Mouse (Mus musculus) frontal cortex, postnatal 36 days (tissue): ENCODE measurements around the gene Dnah8.
"Not testable (repeated sequence)": the region's sequence is repeated elsewhere in the genome, so short reads cannot be mapped to it uniquely, and the experiment has no call there.

ENCODE experiments used
- DNase-seq, 2 experiments: peaks; one replicate each; pipeline ENCODE4 v3.0.0; 2022; ENCODE audit warnings: low spot score in 2 of 2

The Dnah8 gene

DNA sequence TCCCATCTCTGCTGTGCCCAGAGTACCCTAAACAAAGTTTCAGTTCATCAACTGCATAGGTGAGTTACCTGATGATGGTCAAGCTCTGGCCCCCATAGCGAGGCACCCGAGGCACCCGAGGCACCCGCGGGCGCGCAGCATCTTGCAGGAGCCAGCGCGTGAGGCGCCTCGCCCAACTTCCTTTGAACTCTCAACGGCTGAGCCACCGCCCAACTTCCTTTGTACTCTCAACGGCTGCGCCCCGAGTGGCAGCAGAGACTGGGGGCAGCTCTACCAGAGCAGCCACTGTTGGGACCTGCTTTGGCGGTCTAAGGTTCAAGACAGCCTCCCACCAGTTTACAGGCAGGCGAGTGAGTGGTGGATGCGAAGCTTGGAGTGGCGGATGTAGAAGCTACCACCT is at the start of gene Dnah8:
Dnah8 (plus strand) TSS at position 223 of the 400 bp plus-strand sequence.
- not testable (repeated sequence) for DNase-seq

DNA sequence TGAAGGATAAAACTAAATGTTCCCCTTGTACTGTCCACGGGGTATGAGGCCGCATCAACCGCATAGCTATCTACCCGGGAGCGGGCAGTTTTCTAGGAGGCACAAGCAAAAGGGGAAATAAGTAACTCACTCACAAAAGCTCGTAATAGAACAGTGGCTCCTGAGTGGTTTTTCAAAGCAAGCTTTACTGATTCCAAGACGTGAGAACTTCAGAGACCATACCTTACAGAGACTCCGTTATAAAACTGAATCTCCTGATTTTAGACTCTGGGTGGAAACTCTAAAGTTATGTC is 49.4 kb upstream of the Dnah8 start:
- DNase-seq: no peak

DNA sequence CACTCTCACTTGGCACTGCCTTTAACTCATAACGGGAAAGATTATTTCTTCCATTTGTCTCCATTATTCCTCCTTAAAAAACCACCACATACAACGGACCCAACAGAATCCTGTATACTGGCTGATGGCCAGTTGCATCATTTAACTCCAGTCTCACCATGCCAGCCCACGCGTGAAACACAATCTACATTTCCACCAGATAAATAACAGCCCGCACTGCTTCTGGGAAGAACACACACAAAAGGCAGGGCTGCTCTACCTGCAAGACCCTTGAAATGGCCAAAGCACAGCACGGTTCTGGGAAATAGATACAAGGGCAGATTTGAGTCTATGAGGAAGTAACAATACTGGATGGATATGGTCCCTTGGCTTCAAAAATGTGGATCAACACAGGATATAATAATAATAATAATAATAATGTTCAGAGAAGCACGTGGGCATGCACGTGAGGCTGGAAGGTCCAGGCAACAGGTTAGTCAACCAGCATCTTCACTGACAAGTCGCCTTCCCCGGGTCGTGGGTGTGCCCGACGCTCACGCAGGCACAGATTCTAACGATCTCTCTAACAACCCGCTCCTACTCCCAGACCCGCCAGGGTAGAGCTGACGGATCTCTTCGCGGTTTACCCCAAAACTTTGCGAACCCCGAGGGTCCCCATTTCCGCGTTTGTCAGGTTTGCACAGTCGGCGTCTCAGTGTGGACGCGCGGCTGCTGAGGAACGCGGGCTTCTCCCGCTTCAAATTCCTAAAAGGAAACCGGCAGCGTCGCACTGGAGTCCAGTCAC is 48.8 kb upstream of the Dnah8 start:
- peak; percentile 64 for DNase-seq

DNA sequence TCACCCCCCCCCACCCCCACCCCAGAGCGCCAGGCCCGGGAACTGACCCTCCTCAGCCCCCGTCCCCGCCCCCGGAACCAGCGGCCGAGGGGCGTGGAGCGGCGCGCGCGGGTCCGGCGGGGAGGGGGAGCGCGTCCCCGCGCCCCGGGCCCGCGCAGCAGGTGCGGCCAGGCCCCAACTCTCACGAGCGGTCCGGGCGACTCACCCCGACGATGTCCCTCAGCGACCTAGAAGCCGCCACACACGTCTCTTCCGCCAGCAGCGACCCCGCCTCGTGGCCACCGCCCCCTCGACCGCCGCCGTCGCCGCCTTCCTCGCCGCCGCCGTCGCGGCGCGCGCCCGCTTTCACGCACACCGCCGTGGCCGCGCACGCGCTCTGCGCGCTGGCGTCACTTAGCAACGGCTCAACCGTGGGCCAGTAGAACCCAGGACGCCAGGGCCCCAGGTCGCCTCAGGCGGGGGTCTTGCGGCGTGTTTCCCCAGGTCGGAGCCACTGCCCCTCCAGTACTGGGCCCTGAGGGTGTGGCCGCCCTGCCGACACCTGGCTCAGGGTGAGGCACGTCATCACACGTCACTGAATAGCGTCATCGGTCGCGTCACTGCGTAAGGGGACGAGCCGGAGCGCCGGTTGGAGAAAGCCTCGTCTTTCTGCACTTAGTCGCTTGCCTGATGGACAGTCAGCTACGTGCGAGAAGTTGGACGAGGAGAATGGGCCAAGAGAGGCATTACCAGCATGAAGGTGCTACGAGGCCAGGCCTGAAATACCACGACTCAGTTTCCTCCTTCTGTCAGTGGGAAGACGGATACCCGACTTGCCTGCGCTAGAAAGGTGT is 48.0 kb upstream of the Dnah8 start, which contains the start of gene Btbd9:
Btbd9 (minus strand) TSS at position 548 of the 833 bp plus-strand sequence.
- peak; percentile 98 to 100 for DNase-seq

DNA sequence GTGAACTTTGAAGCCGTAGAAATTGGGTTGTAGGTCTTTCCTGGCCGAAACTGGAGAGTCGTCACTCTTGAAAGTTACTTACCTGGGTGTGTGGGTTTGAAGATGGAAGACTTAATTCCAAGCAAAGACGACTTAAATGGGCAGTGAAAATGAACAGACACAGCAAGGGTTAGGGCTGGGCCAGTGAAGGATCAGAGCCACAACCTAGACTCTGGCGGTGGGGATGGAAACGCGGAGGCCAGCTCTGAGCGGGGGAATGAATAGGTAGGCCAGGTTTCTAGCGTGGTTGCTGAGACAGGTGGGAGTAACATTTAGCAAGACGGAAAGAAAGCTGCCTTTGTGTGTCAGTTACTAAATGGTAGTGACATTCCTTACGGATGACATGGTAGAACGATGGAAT is 47.2 kb upstream of the Dnah8 start:
- DNase-seq: no peak

DNA sequence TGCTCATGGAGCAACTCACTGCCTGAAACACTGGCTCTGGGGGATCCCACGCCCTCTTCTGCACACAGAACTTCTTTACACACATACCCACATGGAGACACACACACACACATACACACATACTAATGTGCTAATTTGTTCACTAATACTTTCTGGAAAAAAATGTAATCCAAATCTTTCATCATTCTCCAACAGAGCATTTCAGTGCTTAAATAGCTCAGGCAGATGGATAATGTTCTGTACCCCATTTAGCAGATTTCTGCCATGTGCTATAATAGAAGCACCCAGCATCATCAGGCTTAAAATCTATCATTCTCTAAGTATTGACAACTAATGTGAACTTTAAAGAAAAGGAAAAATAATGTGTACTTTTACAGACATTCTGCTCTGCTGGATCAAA is 43.4 kb upstream of the Dnah8 start:
- no peak for DNase-seq

DNA sequence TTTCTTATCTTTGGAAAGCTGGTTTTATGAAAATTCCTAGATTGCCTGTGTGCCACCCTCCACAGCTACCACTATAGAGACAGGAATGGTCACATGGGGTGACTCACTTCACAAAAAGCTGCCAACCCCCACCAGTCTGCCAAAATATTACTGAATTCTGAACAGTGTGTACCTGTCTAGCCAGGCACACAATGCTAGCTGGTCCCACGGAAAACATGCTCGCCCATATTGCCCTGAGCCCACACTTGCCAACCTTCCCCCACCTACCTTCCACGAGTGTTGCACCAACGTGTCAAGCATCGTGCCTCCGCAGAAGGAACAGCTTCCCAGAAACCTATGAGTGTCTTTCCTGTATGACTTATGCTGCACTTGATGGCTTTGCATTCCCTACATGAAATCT is 43.0 kb upstream of the Dnah8 start:
- DNase-seq: peak; percentile 57 to 79

DNA sequence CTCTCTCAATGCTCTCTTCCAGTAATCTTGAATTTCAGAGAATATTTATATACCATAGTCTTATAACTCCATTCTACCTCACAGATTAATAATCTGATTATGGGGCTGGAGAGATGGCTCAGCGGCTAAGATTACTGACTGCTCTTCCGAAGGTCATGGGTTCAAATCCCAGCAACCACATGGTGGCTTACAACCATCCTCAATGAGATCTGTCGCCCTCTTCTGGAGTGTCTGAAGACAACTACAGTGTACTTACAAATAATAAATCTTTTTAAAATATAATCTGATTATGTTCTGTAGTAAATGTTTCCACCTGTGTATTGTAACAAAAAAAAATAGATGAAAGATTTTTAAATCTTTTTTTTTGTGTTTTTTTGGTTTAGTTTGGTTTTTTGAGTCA is 41.8 kb upstream of the Dnah8 start:
- DNase-seq: no peak

DNA sequence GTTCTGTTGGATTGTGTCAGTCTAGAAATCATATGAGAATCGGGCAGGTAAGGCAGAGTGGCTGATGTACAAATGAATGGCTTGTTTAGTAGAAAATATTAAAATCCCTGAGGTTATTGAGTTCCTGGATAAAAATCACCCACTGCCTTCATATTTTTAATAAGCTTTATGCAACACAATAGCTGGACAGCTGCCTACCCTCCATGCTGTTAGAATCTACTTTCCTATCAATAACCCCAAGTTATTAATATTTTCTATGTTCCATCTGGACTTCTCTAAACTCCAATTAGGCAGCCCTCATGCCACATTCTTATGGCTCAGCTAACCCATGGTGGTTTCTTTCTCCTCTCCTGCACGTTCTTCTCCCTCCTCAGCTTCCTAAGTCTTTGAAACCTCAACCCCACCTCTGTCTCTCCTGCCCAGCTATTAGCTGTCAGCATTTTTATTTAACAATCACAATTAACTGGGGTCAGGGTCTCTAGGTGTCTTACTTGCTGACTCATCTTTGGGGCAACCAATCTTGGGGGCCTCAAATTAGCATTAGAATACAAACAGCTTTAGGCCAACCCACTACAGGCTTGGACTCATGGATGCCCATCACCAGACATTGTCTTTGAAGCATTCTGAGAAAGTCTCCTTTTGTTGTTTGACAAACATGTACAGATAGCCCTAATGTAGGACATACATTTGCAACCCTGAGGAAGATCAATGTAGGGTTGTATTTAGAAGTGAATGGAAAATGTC is 40.7 kb upstream of the Dnah8 start:
- no peak for DNase-seq

DNA sequence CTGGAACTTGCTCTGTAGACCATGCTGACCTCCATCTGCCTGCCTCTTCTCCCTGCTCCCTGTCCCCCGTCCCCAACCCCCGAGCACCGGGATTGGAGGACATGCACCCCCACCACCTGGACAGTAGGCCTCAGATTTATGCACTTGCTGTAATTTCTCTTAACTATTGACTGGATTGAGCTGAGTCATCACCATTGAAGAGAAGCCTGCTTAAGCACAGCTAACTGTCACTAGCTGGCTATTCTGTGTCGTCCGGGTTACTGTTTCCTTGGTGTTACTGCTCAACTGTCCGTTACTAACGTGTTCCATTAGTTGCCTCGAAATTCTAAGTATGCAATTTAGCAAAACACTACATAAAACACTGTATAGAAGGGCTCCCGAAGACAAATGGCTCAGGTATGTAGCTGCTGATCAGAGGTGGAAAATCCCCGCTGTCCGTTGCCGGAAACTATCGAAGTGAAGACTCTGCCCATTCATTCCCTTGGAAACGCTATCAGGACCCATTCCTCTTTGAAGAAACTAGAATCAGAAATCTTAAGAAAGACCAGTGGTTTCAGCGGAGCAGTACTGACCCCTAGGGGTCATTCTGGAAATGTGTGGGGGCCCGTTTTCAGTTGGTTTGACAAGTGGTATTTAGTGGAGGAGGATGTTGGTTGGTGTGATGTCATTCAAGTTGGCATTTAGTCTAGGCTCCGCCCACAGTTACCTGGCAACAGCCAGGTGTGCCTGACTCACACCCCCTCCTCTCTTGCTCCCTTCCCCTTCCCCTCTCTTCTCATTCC is 33.5 kb upstream of the Dnah8 start:
- peak; percentile 64 to 79 for DNase-seq

DNA sequence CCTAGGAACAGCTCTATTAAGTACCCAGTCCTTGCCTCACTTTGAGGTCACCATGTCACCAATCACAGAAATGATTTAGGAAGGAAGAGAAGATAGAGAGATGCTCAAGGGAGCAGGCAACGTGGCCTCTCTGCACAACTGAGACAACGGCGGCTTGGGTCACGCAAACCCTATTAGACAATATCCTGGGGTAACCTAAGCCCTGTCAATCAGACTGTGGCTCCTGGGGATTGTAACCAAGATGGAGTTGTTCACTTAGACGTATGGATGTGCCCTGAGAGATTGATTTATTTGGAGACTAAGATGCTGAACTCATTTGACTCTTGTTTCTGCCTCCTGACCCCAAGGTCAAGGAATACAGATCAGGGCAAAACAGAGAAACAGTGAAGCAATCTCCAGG is 29.7 kb upstream of the Dnah8 start:
- no peak for DNase-seq

DNA sequence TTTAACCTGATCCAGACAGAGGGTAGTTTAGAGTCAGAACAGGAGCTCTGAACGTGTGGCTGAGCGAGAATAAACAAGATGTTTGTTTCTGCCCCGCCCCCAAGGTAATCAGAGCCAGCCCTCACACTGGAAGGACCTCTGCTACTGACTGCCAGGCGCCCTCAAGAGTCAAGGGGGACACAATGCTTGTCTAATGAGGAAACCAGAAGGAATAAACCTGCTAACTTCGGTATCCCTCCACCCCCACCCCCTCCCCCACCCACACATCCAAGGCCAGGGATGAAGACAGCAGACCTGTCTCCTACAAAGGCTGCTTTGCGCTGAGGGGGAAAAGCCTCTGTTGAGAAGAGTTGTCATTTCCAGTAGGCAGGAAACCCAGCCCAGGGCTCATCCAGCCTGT is 29.3 kb upstream of the Dnah8 start:
- DNase-seq: no peak

DNA sequence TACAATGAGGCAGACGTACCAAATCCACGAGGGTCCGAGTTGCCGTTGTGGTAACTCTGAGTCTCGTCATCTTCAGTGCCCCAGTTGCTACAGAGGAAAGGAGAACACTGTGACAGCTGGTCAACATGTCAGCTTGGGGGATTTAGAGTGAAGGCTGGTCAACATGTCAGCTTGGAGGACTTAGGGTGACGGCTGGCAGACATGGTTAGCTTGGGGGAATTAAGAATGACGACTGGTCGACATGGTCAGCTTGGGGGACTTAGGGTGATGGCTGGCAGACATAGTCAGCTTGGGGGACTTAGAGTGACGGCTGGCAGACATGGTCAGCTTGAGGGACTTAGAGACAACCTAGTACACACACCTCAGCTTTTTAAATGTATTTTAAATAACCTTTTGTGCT is 26.4 kb upstream of the Dnah8 start:
- no peak for DNase-seq

DNA sequence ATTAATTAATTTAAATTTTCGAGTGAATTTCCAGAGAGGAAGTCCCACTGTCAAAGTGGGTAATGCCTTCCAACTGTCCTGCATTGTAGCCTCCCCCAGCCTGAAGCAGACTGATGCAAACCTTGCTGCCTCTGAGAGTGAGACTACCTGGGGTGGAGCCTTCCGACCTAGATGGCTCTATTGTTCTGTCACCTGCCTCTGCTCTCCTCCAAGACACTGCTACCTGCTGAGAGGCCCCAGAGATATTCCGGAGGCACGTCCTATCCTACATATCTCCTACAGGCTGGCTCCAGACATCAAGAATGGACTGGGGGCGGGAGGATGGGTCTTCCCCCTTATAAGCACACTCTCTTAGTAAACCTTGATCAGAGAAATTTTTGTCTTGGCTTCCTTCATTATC is 25.9 kb upstream of the Dnah8 start:
- no peak for DNase-seq

DNA sequence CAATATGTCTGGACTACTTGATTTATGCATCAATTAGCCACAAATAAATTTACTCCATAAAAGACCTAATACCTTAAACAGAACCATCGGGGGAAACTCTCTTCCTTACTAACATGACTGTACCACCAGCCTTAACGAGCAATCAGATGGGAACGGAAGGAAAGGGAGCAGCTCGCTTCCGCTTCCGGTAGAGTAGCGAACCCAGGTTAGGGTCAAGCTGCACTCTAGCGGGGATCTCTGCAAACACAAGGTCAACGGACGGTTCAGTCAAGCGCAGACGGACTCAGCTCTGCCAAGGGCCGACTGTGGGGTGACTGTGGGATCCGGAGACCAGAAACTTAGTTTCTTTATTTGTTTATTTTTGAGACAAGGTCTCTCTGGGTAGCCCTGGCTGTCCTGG is 22.0 kb upstream of the Dnah8 start:
- no peak for DNase-seq

DNA sequence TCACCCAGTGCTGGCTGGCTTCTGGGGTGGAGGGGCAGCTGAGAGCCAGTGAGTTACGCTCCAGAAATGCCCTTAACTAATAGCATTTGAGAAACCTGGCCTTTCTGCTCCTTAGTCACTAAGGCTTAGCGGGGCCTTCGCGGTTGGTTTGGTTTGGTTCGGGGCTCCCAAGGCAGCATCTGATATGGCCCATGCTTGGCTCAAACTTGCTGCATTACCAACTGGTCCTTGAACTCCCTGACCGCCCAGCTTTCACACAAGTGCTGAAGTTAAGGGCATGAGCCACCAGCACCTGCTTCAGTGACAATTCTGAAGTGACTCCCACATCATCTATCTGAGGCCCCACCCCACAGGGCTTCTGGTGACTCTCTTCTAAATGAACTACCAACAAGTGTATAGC is 19.9 kb upstream of the Dnah8 start:
- no peak for DNase-seq

DNA sequence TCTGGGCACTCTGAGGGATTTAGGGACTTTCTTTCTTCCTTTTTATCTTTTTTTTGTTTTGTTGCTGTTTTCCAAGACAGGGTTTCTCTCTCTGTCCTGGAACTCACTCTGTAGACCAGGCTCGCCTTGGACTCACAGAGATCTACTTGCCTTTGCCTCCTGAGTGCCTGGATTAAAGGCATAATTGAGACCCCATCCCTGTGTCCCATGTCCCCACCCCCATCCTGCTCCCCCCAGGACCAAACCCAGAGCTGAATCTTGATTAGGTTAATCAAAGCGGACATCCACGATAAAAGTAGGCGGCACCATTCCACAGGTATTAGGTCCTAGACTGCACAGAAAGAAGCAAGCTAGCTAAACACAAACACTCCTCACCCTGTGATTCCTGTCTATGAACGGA is 19.2 kb upstream of the Dnah8 start:
- no peak for DNase-seq

DNA sequence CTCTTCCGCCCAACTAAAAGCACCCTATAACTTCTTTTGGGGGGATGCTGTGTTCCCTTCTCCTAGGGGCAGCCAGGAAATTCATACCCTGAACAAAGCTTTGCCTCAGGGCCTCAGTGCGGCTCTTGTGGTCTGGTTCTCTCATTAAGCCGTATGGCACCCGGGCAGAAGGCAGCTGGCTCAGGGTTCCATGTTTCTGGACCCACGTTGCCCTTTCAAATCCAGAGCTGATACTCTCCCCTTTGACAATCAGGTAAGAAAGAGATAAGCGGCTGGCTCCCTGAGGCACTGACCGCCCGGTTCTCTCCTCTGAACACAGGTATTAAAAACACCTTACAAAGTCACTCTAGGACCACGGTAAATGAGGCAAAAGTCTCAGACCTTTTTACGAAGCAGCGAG is 17.9 kb upstream of the Dnah8 start:
- DNase-seq: no peak

DNA sequence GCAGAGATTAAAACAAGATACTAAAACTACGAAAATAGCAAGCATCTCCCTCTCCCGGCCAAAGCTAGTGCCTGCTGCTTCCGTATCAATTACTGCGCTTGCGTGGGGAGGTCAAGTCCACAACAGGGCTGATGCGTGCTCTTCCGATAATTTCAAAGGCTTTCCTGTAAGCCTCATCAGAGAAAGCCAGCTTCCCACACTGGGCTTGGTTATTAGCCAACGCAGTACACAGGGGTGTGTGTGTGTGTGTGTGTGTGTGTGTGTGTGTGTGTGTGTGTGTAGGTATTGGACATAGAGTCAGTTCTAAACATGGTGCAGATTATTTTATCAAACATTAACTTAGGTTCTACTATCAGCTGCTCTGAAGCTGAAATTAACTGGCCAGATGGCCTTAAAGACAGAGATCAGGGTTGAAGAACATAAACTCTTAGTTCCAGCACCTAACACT is 17.5 kb upstream of the Dnah8 start:
- no peak for DNase-seq

DNA sequence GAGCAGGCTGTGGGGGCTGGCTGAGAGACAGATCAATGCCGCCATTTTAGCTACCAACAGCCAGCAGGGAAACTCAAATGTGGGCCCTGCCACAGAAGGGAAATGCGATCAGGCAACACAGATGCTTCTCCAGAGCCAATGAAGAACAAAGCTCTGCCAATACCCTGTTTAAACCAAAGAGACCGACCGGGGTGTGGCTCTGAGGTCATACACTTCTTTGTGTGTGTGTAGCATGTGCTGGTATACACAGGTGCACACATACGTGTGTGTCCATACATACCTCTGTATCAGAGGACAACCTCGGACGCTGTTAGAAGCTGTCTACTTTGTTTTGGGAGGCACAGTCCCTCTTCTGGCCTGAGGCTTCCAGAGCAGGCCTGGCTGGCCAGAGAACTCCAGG is 16.8 kb upstream of the Dnah8 start:
- no peak for DNase-seq

DNA sequence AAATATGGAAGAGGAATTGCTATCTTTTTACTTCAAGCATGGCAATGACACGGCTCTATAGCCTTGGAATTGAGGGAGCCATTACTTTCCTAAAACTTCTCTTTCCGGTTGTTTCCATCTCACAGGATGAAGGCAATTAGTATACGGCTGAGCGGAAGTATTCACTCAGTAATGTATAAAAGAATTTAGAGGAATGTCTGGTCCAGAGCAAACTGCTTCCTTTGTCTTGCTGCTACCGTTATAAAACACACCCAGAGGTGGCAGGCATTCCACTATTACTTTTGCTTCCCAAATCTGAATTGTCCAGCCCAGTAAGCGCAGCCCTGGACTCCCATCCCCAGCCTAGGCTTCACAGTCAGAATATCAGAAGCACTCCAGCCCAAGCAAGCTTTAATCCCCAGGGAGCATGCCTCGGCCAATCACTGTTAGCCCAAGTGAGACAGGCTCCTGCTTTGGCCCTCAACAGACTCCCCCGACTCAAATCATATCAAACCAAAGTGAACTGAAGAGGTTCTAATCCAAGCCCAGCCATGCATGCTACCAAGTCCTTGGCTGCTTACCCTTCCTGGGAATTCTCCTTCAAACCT is 16.2 kb upstream of the Dnah8 start:
- DNase-seq: no peak
